Comparison of ENCODE assay signal across 15 mouse cellular contexts in genomic region chr2:168059200-168059790, GRCm38 (mm10). TPM values are rescaled to one million over a fixed set of nuclear protein-coding genes. Genes with fewer than 3 reads are reported as not detected.
DNase-seq lines count a peak whose midpoint lies in the region; ATAC-seq and TF ChIP-seq lines count a peak whose summit lies in the region.
"Had no signal": no experiment of that assay in that cellular context is flagged by ENCODE, and none has a peak within 500 bp of the region (broad histone marks: within the 10 kb centered on the region; RNA-seq: fewer than 3 reads in every experiment).

No protein-coding gene starts in this region.

- no peak overlapping the region for H3K4me2 ChIP-seq in liver, embryonic 14.5 days (ENCODE audit: low read depth)
- no peak overlapping the region for H3K4me2 ChIP-seq in liver, embryonic 11.5 days
- H3K4me2 ChIP-seq in forebrain, embryonic 14.5 days (ENCODE audit: low read length), result no peak overlapping the region
- H3K4me2 ChIP-seq: liver, embryonic 15.5 days; midbrain, embryonic 12.5 days; neural tube, embryonic 12.5 days had no signal

- H3K27ac ChIP-seq in gastrocnemius, adult 2 months, result no peak overlapping the region
- H3K27ac ChIP-seq in liver, embryonic 14.5 days, result no peak overlapping the region
- no peak overlapping the region for H3K27ac ChIP-seq in liver, embryonic 11.5 days (ENCODE audit: low read depth, low read length)
- peak overlapping the region; percentile 3; the same call in 1 of the 2 replicates for H3K27ac ChIP-seq in ES-E14 (ENCODE audit: insufficient read depth, low read depth, low read length, poor library complexity, severe bottlenecking)
- peak overlapping the region; percentile 54; the same call in 1 of the 2 replicates for H3K27ac ChIP-seq in embryonic facial prominence, embryonic 10.5 days (replicated peaks)
- H3K27ac ChIP-seq in midbrain, embryonic 10.5 days (replicated peaks), result no peak overlapping the region
- H3K27ac ChIP-seq in forebrain, embryonic 14.5 days (ENCODE audit: low read depth, low read length), result no peak overlapping the region
- H3K27ac ChIP-seq: hindbrain, embryonic 10.5 days; liver, embryonic 15.5 days; midbrain, embryonic 12.5 days; neural tube, embryonic 12.5 days had no signal

- 62% methylated on average over 6 of the region's 6 CpGs for WGBS in liver, embryonic 14.5 days (ENCODE audit: insufficient replicate concordance)
- 78% methylated on average over 6 of the region's 6 CpGs for WGBS in liver, embryonic 11.5 days
- WGBS in embryonic facial prominence, embryonic 10.5 days, result 77% methylated on average over 6 of the region's 6 CpGs
- 76% methylated on average over 6 of the region's 6 CpGs for WGBS in midbrain, embryonic 10.5 days
- 77% methylated on average over 6 of the region's 6 CpGs for WGBS in forebrain, embryonic 14.5 days

- intact Hi-C loops in gastrocnemius, adult 2 months (cut with DNase I), result no loop called here

- no peak for DNase-seq in gastrocnemius, adult 2 months
- no peak for DNase-seq in gastrocnemius, postnatal 10 days
- DNase-seq in liver, embryonic 14.5 days (ENCODE audit: low read depth in 3 of 3, low spot score in 3 of 3), result no peak
- no peak for DNase-seq in liver, embryonic 11.5 days (ENCODE audit: low spot score)
- peak; percentile 70 for DNase-seq in ES-E14 (ENCODE audit: low read depth, low spot score)
- DNase-seq in embryonic facial prominence, embryonic 10.5 days (ENCODE audit: low spot score), result no peak
- DNase-seq in midbrain, embryonic 10.5 days (ENCODE audit: low spot score), result no peak
- DNase-seq in forebrain, embryonic 14.5 days (ENCODE audit: low spot score), result no peak
- DNase-seq: cerebellum, adult 2 months; kidney, adult 18-20 months; thymus, adult 2 months had no signal

- ATAC-seq in liver, embryonic 14.5 days (ENCODE audit: insufficient read depth), result no peak
- no peak for ATAC-seq in liver, embryonic 11.5 days (replicated peaks; ENCODE audit: low FRiP score)
- no peak for ATAC-seq in forebrain, embryonic 14.5 days

- no peaks in the 10 kb centered on the region for H3K27me3 ChIP-seq in liver, embryonic 14.5 days (ENCODE audit: control insufficient read depth, insufficient read depth, low read length)
- H3K27me3 ChIP-seq in liver, embryonic 11.5 days (replicated peaks; ENCODE audit: control insufficient read depth, insufficient read depth, low read length), result no peaks in the 10 kb centered on the region
- 0 out of 2 replicates have a peak, but pooled peaks cover 5% of the 10 kb centered on the region for H3K27me3 ChIP-seq in embryonic facial prominence, embryonic 10.5 days (replicated peaks; ENCODE audit: low read depth, poor library complexity, severe bottlenecking)
- no peaks in the 10 kb centered on the region for H3K27me3 ChIP-seq in midbrain, embryonic 10.5 days (ENCODE audit: low read depth, poor library complexity, severe bottlenecking)
- no peaks in the 10 kb centered on the region for H3K27me3 ChIP-seq in forebrain, embryonic 14.5 days (replicated peaks; ENCODE audit: control insufficient read depth, insufficient read depth, low read length)
- H3K27me3 ChIP-seq: liver, embryonic 15.5 days; neural tube, embryonic 12.5 days had no signal

- H3K9me3 ChIP-seq in liver, embryonic 14.5 days (ENCODE audit: control insufficient read depth, low read length), result no peaks in the 10 kb centered on the region
- H3K9me3 ChIP-seq in liver, embryonic 11.5 days (ENCODE audit: control insufficient read depth, low read length), result peaks cover 2% of the 10 kb centered on the region; the same call in 1 of the 2 replicates
- H3K9me3 ChIP-seq in ES-E14 (ENCODE audit: control insufficient read depth, insufficient read depth, low read depth, low read length), result no peaks in the 10 kb centered on the region
- H3K9me3 ChIP-seq in embryonic facial prominence, embryonic 10.5 days, result no peaks in the 10 kb centered on the region
- H3K9me3 ChIP-seq in midbrain, embryonic 10.5 days (replicated peaks), result no peaks in the 10 kb centered on the region
- no peaks in the 10 kb centered on the region for H3K9me3 ChIP-seq in forebrain, embryonic 14.5 days (replicated peaks; ENCODE audit: control insufficient read depth, low read length)
- H3K9me3 ChIP-seq: hindbrain, embryonic 10.5 days; liver, embryonic 15.5 days; midbrain, embryonic 12.5 days; neural tube, embryonic 12.5 days had no signal

- peak; percentile 20; the same call in 1 of the 2 replicates for TF ChIP-seq CTCF in gastrocnemius, adult 2 months (IDR thresholded peaks at IDR 0.05)
- TF ChIP-seq CTCF in liver, embryonic 14.5 days (IDR thresholded peaks at IDR 0.05; ENCODE audit: low read depth), result peak; percentile 51

- no peak overlapping the region for H3K4me3 ChIP-seq in gastrocnemius, adult 2 months
- no peak overlapping the region for H3K4me3 ChIP-seq in liver, embryonic 14.5 days (ENCODE audit: insufficient read depth in 1 of 2, low read depth in 2 of 2, low read length in 2 of 2)
- no peak overlapping the region for H3K4me3 ChIP-seq in liver, embryonic 11.5 days (ENCODE audit: low read depth, low read length)
- no peak overlapping the region for H3K4me3 ChIP-seq in ES-E14 (ENCODE audit: insufficient read depth in 1 of 2, low read depth in 1 of 2, low read length in 2 of 2, poor library complexity in 1 of 2, severe bottlenecking in 1 of 2)
- no peak overlapping the region for H3K4me3 ChIP-seq in embryonic facial prominence, embryonic 10.5 days
- H3K4me3 ChIP-seq in midbrain, embryonic 10.5 days, result no peak overlapping the region
- H3K4me3 ChIP-seq in forebrain, embryonic 14.5 days (ENCODE audit: low read depth, low read length), result no peak overlapping the region
- H3K4me3 ChIP-seq: hindbrain, embryonic 10.5 days; liver, embryonic 15.5 days; midbrain, embryonic 12.5 days; neural tube, embryonic 12.5 days had no signal

- H3K9ac ChIP-seq in liver, embryonic 14.5 days (replicated peaks), result no peak overlapping the region
- H3K9ac ChIP-seq in liver, embryonic 11.5 days (ENCODE audit: low read depth, low read length), result no peak overlapping the region
- H3K9ac ChIP-seq in ES-E14 (ENCODE audit: insufficient read depth, low read depth, low read length, poor library complexity, severe bottlenecking), result no peak overlapping the region; the same call in 1 of the 2 replicates
- no peak overlapping the region for H3K9ac ChIP-seq in forebrain, embryonic 14.5 days (ENCODE audit: low read length)
- H3K9ac ChIP-seq: liver, embryonic 15.5 days; midbrain, embryonic 12.5 days; neural tube, embryonic 12.5 days had no signal

- H3K36me3 ChIP-seq in liver, embryonic 14.5 days (replicated peaks; ENCODE audit: control insufficient read depth, insufficient read depth, low read depth), result no peaks in the 10 kb centered on the region
- no peaks in the 10 kb centered on the region for H3K36me3 ChIP-seq in liver, embryonic 11.5 days (ENCODE audit: control insufficient read depth, insufficient read depth, low read length)
- H3K36me3 ChIP-seq in ES-E14 (ENCODE audit: control insufficient read depth, insufficient read depth, low read length, poor library complexity, severe bottlenecking), result no peaks in the 10 kb centered on the region
- no peaks in the 10 kb centered on the region for H3K36me3 ChIP-seq in embryonic facial prominence, embryonic 10.5 days (replicated peaks)
- H3K36me3 ChIP-seq in midbrain, embryonic 10.5 days, result no peaks in the 10 kb centered on the region
- no peaks in the 10 kb centered on the region for H3K36me3 ChIP-seq in forebrain, embryonic 14.5 days (ENCODE audit: control insufficient read depth, insufficient read depth, low read length)
- H3K36me3 ChIP-seq: hindbrain, embryonic 10.5 days; liver, embryonic 15.5 days; midbrain, embryonic 12.5 days; neural tube, embryonic 12.5 days had no signal

- in situ Hi-C loops in ES-E14 (cut with MboI; ENCODE audit: low sequenced_read_pairs in 2 of 2, unreplicated experiment in 2 of 2), result no loop called here

- no peak for TF ChIP-seq EP300 in liver, embryonic 14.5 days (IDR thresholded peaks at IDR 0.05; ENCODE audit: low read depth)

- H3K4me1 ChIP-seq in liver, embryonic 14.5 days (replicated peaks; ENCODE audit: control insufficient read depth in 2 of 2, insufficient read depth in 2 of 2, low read length in 1 of 2), result 0 out of 4 replicates have a peak, but pooled peaks cover 0 to 4% of the 10 kb centered on the region in 2 experiments
- H3K4me1 ChIP-seq in liver, embryonic 11.5 days (replicated peaks; ENCODE audit: control insufficient read depth, insufficient read depth, low read length), result peaks cover 16% of the 10 kb centered on the region
- H3K4me1 ChIP-seq in ES-E14 (ENCODE audit: control insufficient read depth in 2 of 2, insufficient read depth in 2 of 2, low read length in 2 of 2, poor library complexity in 1 of 2), result peaks cover 0 to 11% of the 10 kb centered on the region in 2 experiments; a peak in 1 of 4 replicates
- peaks cover 29% of the 10 kb centered on the region for H3K4me1 ChIP-seq in embryonic facial prominence, embryonic 10.5 days
- peaks cover 18% of the 10 kb centered on the region for H3K4me1 ChIP-seq in midbrain, embryonic 10.5 days
- H3K4me1 ChIP-seq in forebrain, embryonic 14.5 days (ENCODE audit: control insufficient read depth, insufficient read depth, low read length), result no peaks in the 10 kb centered on the region
- H3K4me1 ChIP-seq: midbrain, embryonic 12.5 days; neural tube, embryonic 12.5 days had no signal

RNA-seq across cellular contexts. Expression of gene Pard6b, which starts 21.5 kb away (rescaled TPM):
- total RNA-seq in gastrocnemius, adult 2 months (2021), result 1 to 10 TPM in 1 of 2 experiments, under 1 TPM in 1; 0.66 to 1.7 TPM
- under 1 TPM; 0.85 to 0.93 TPM for total RNA-seq in gastrocnemius, postnatal 10 days (2021)
- polyA plus RNA-seq in liver, embryonic 14.5 days (2012; rRNA removed), result 1.9 and 2.2 TPM in 2 replicates
- polyA plus RNA-seq in liver, embryonic 14.5 days (2014; fragmentation: Nextera tagmentation; extraction: Ambion mirVana), result 1.8 and 2.3 TPM in 2 replicates
- polyA plus RNA-seq in liver, embryonic 11.5 days (2014; fragmentation: Nextera tagmentation; extraction: Ambion mirVana), result 6.0 and 6.1 TPM in 2 replicates
- 11.6 and 15.3 TPM in 2 replicates for total RNA-seq in ES-E14 (2012; rRNA removed)
- 7.3 and 7.4 TPM in 2 replicates for polyA plus RNA-seq in embryonic facial prominence, embryonic 10.5 days (2016; fragmentation: Nextera tagmentation; extraction: Ambion mirVana)
- polyA plus RNA-seq in midbrain, embryonic 10.5 days (2016; fragmentation: Nextera tagmentation; extraction: Ambion mirVana), result 6.9 and 7.5 TPM in 2 replicates
- polyA plus RNA-seq in forebrain, embryonic 14.5 days (2014; fragmentation: Nextera tagmentation; extraction: Ambion mirVana), result 5.0 and 5.6 TPM in 2 replicates

RNA-seq across cellular contexts. Expression of gene Ripor3, which starts 48.9 kb away (rescaled TPM):
- total RNA-seq in gastrocnemius, adult 2 months (2021), result under 1 TPM; 0.20 to 0.33 TPM
- total RNA-seq in gastrocnemius, postnatal 10 days (2021), result 1 to 10 TPM; 3.5 to 5.8 TPM
- polyA plus RNA-seq in liver, embryonic 14.5 days (2012; rRNA removed), result 2.3 and 2.6 TPM in 2 replicates
- 0.88 and 1.1 TPM in 2 replicates for polyA plus RNA-seq in liver, embryonic 14.5 days (2014; fragmentation: Nextera tagmentation; extraction: Ambion mirVana)
- polyA plus RNA-seq in liver, embryonic 11.5 days (2014; fragmentation: Nextera tagmentation; extraction: Ambion mirVana), result 3.1 and 3.6 TPM in 2 replicates
- 0.32 and 0.98 TPM in 2 replicates for total RNA-seq in ES-E14 (2012; rRNA removed)
- 0.47 and 0.95 TPM in 2 replicates for polyA plus RNA-seq in embryonic facial prominence, embryonic 10.5 days (2016; fragmentation: Nextera tagmentation; extraction: Ambion mirVana)
- 0.86 and 0.97 TPM in 2 replicates for polyA plus RNA-seq in midbrain, embryonic 10.5 days (2016; fragmentation: Nextera tagmentation; extraction: Ambion mirVana)
- 0.22 and 0.42 TPM in 2 replicates for polyA plus RNA-seq in forebrain, embryonic 14.5 days (2014; fragmentation: Nextera tagmentation; extraction: Ambion mirVana)

Comparison
In these comparisons a context has a peak if more than half of its experiments do, and no peak if none do; other contexts are left out.
1. H3K27ac ChIP-seq: peak in ES-E14 (single experiment) and embryonic facial prominence, embryonic 10.5 days (single experiment); none in gastrocnemius, adult 2 months (single experiment), liver, embryonic 14.5 days (single experiment), liver, embryonic 11.5 days (single experiment), midbrain, embryonic 10.5 days (single experiment) and forebrain, embryonic 14.5 days (single experiment).